Mouse (Mus musculus): Measurements from ENCODE around the gene Arsk. TPM values are rescaled to one million over a fixed set of nuclear protein-coding genes. Genes with fewer than 3 reads are reported as not detected.
A peak's percentile ranks its signal among the peaks of the same experiment; 100 is the strongest.

Arsk gene
- total RNA-seq, 2 experiments from 2014 or later: 4.8 to 7.6 TPM

- DNase-seq (ENCODE audit: low spot score in 2 of 2): no peak
Observed at GRCm38 (mm10) chr13:76042455-76042854, 56.0 kb downstream of the Arsk start.

DNA sequence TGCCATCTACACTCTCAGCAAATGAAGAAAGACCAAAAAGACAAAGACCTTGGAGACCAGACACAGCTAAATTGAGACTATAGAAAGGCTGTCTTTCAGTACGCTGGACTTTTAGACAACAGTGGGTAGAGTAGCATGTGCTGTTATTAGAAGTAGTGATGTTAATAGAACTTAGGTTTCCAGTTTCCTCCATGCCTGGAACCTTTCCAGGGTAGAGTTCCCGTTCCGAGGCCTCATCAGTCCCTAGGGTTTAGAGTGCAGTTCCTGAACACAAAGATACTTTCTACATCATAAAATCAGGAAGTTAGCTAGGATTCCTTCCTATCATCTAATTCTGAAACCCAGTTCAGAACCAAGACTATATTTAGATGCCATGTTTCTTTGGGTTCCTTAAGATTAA lies 73.9 kb downstream of the Arsk start:
- no peak for DNase-seq (ENCODE audit: low spot score in 2 of 2)

DNA sequence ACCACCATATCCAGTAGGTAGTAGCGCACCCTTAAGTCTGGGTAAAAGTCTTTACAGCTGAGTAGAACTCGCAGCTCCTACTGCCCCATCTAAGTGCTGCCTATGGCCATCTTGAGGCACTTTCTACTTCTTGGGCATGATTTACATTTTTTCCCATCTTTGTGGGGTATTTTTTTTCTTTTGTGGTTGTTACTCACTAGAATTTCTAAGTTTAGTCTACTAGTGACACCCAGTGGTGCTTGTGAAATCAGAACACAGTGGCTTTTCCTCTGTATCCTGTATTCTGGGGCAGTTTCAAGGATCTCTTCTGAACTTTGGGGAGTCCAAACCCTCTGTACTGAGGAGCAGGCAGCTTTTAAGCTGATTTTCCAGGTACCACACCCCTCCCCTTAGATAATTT lies 76.7 kb downstream of the Arsk start:
- peak in 1 of 2 experiments; percentile 45 for DNase-seq (ENCODE audit: low spot score in 2 of 2)

DNA sequence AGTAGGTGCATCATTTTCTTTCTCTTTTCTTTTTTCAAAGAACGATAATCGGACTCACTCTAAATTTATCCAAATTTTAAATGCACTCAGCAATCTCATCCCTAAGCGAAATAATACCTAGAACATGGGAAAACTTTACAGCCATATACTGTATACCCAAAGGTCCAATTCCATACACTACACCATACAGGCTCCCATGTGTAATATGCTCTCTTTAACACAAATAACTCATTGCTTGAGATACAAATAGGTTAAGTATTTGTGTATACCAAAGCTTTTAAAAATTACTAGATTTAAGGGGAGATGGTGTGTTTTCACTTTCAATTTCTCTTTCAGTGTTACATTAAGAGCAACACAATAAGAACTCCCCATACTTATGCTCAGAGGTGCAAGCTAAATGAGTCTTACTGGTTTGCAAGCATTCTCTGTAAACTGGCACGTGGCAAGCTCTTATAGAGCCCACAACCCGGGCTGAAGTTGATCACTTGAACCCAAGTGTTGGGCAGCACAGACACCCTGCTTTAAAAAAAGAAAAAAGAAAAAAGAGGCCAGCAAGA lies 79.5 kb downstream of the Arsk start:
- no peak for DNase-seq (ENCODE audit: low spot score in 2 of 2)

DNA sequence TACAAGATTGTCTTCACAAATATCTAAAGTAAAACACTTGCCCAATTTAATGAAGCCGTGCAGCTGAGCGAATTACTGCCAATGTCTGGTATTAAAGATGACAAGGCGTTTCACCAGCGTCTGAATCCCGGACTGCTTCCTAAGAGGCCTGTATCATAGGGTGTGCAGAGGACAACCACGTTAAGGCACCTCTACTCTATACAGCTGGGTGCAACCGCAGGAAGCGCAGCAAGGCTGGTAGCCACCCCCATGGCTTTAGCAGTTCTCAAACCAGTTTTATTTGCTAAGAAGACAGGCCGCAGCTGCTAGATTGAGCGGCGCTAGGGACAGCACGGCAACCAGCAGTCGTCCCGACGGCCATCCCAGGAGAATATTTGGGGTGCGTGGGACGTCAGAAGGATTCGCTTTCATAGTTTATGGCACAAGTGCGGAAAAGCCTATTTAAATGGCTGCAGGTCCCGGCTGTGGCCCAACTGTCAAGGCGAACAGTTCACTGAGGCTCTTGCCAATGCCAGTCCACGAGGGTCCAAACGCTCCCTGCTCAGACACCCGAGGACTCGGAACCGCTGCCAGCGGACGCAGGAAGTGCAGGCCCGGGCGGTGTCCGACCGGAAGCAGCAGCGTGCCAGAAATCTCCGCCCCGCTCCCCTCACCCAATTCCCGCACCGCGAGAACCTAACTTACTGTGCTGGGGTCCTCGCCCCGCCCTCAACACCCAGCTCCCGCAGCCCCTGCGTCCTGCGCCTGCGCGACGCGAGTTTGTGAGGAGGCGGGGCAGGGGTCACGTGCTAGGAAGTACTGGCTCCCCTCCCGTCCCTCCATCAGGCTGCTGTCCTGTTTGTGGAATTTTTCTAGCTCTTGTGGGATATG lies 80.3 kb downstream of the Arsk start, which contains the start of gene Rfesd:
Rfesd (minus strand) TSS at position 746 of the 870 bp plus-strand sequence.
- peak; percentile 96 to 97 for DNase-seq (ENCODE audit: low spot score in 2 of 2)

DNA sequence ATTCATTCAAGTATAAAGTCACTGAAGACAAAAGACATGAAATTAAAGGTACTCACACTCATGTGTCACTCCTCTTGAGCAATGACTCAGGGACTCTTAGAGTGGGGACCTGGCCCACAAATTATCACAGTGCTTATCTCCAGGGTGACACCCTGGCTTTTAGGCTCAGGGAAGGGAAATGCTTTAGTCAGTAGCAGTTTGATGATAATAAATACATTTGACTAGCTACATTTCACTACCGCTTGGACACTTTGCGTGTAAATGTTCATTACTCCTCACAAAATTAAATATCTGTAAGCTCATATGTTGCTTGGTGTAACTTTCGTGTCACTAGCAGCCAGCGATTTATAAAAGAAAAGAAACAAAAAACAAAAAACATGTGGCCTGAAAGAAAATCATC lies 81.0 kb downstream of the Arsk start:
- DNase-seq (ENCODE audit: low spot score in 2 of 2): peak in 1 of 2 experiments; percentile 12

- DNase-seq (ENCODE audit: low spot score in 2 of 2): no peak
Observed at GRCm38 (mm10) chr13:76014511-76014910, 83.9 kb downstream of the Arsk start.

Other genes with a start within 250 kb of the Arsk start
- gene Rhobtb3, start 154.7 kb downstream of the Arsk start, total RNA-seq (2021): 10 to 100 TPM; 21.3 to 22.6 TPM
- gene Spata9, start 131.5 kb downstream of the Arsk start, total RNA-seq (2021): under 1 TPM in 1 of 2 experiments, not detected in 1; 0.60 TPM
- gene Rfesd, start 79.9 kb downstream of the Arsk start, total RNA-seq (2021): 10 to 100 TPM; 13.7 to 16.1 TPM
- 1 to 10 TPM; 2.9 to 3.3 TPM for gene Gpr150, start 41.7 kb downstream of the Arsk start, total RNA-seq (2021)
- gene Ttc37, start 74 bp upstream of the Arsk start, total RNA-seq (2021): 10 to 100 TPM; 19.1 TPM
- gene Fam81b, start 206.4 kb upstream of the Arsk start, total RNA-seq (2021): under 1 TPM in 1 of 2 experiments, not detected in 1; 0.23 TPM

All from layer of hippocampus, postnatal 14 days (tissue).